Mouse (Mus musculus): Measurements from ENCODE around the gene Kirrel3. TPM values are rescaled to one million over a fixed set of nuclear protein-coding genes. Genes with fewer than 3 reads are reported as not detected.

The Kirrel3 gene
- polyA plus RNA-seq, 1 experiment from 2014 or later: 3.5 TPM

- Histone ChIP-seq H3K9me3 (no peaks in the 10 kb centered on the region), H3K4me2 (no peak overlapping the region), H3K4me3 (replicated peaks) (no peak overlapping the region), H3K4me1 (no peaks in the 10 kb centered on the region), H3K27ac (no peak overlapping the region), H3K27me3 (replicated peaks) (no peaks in the 10 kb centered on the region), H3K9ac (no peak overlapping the region), H3K36me3 (no peaks in the 10 kb centered on the region)
- 75% methylated on average over 3 of the region's 3 CpGs for WGBS
- ATAC-seq (ENCODE audit: insufficient read depth, low FRiP score, low read depth): no peak
Measured at GRCm38 (mm10) chr9:34920116-34920515, 434.4 kb downstream of the Kirrel3 start.

- no peaks in the 10 kb centered on the region for H3K36me3 ChIP-seq
- no peak overlapping the region for H3K4me2 ChIP-seq
- no peak for ATAC-seq (ENCODE audit: insufficient read depth, low FRiP score, low read depth)
- H3K4me3 ChIP-seq (replicated peaks): no peak overlapping the region
- no peaks in the 10 kb centered on the region for H3K27me3 ChIP-seq (replicated peaks)
- no peaks in the 10 kb centered on the region for H3K9me3 ChIP-seq
- no peak overlapping the region for H3K27ac ChIP-seq
- WGBS: 83% methylated on average over 1 of the region's 1 CpGs
- H3K9ac ChIP-seq: no peak overlapping the region
- no peaks in the 10 kb centered on the region for H3K4me1 ChIP-seq
Measured at GRCm38 (mm10) chr9:34921941-34922340, 436.2 kb downstream of the Kirrel3 start.

GRCm38 (mm10) chr9:34922716-34923115 lies 437.0 kb downstream of the Kirrel3 start:
- no peaks in the 10 kb centered on the region for H3K4me1 ChIP-seq
- no peak for ATAC-seq (ENCODE audit: insufficient read depth, low FRiP score, low read depth)
- WGBS: 71% methylated on average over 6 of the region's 6 CpGs
- H3K9ac ChIP-seq: no peak overlapping the region
- H3K4me3 ChIP-seq (replicated peaks): no peak overlapping the region
- H3K36me3 ChIP-seq: no peaks in the 10 kb centered on the region
- H3K9me3 ChIP-seq: no peaks in the 10 kb centered on the region
- H3K4me2 ChIP-seq: no peak overlapping the region
- H3K27me3 ChIP-seq (replicated peaks): no peaks in the 10 kb centered on the region
- H3K27ac ChIP-seq: no peak overlapping the region

- Histone ChIP-seq H3K27ac (no peak overlapping the region), H3K9ac (no peak overlapping the region), H3K4me1 (no peaks in the 10 kb centered on the region), H3K9me3 (no peaks in the 10 kb centered on the region), H3K36me3 (no peaks in the 10 kb centered on the region), H3K4me2 (no peak overlapping the region), H3K4me3 (replicated peaks) (no peak overlapping the region), H3K27me3 (replicated peaks) (no peaks in the 10 kb centered on the region)
- ATAC-seq (ENCODE audit: insufficient read depth, low FRiP score, low read depth): no peak
- WGBS: 75% methylated on average over 14 of the region's 14 CpGs
Measured at GRCm38 (mm10) chr9:34923134-34923931, 437.6 kb downstream of the Kirrel3 start.

DNA sequence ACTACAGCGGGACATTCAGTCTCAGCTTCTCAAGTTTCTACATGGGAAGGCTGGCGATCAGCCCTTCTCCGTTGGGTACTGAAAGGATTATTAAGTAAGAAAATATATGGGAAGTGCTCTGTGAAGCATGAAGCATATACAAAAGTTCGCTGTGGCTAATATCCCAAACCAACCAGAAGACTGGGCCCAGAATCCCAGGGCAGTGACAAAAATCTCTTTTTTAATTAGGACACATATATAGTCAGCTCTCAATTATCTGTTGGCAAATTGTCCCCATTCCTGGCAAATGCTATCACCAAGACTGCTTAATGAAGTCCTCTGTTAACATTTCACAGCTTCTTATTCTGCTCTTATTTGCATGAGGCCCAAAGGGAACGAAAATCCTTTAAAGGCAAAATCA lies 439.9 kb downstream of the Kirrel3 start:
- Histone ChIP-seq H3K27ac (no peak overlapping the region), H3K4me2 (no peak overlapping the region), H3K9ac (no peak overlapping the region), H3K27me3 (replicated peaks) (no peaks in the 10 kb centered on the region), H3K4me1 (no peaks in the 10 kb centered on the region), H3K9me3 (no peaks in the 10 kb centered on the region), H3K4me3 (replicated peaks) (no peak overlapping the region), H3K36me3 (no peaks in the 10 kb centered on the region)
- 79% methylated on average over 5 of the region's 5 CpGs for WGBS
- no peak for ATAC-seq (ENCODE audit: insufficient read depth, low FRiP score, low read depth)

DNA sequence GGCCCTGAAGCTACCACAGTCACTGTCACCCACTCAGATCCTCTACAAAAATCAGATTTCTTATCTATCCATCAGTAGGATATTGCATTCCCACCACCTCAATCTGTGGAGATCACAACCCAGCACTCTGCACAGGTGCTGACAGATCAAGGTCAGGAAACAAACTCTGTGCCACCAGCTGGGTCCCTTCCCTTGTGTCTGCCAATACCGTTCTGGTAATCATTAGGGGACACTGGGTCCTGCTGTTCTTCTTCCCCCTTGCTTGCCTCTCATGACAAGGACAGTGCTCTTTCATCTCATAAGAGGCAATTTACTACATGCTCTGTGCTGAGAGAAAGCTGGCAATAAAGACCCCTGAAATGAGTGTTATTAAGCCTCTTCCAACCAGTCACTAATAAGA lies 444.7 kb downstream of the Kirrel3 start:
- no peaks in the 10 kb centered on the region for H3K4me1 ChIP-seq
- WGBS: 61% methylated on average over 1 of the region's 1 CpGs

DNA sequence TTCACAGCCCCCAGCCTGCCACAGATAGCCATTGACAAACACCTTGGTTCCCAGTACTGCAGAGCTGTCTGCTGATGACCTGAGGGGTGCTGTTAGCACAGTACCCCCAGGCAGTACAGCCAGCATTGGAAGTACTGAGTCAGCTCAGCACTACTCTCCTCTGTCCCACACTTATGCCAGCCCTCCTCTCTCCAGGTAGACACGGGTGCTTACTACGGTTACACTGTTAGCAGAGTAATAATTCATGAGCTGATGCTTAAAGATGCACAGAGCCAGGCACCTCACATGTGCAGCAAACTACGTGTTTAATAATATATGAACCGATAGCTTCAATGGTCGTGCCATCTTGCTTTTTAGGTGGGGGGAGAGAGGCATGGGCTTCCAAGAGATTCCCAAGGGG lies 452.4 kb downstream of the Kirrel3 start:
- no peaks in the 10 kb centered on the region for H3K27me3 ChIP-seq (replicated peaks)
- no peak overlapping the region for H3K9ac ChIP-seq
- H3K4me2 ChIP-seq: no peak overlapping the region
- H3K27ac ChIP-seq: no peak overlapping the region
- H3K4me3 ChIP-seq (replicated peaks): no peak overlapping the region
- ATAC-seq (ENCODE audit: insufficient read depth, low FRiP score, low read depth): no peak
- H3K9me3 ChIP-seq: no peaks in the 10 kb centered on the region
- 87% methylated on average over 5 of the region's 5 CpGs for WGBS
- H3K36me3 ChIP-seq: no peaks in the 10 kb centered on the region
- no peaks in the 10 kb centered on the region for H3K4me1 ChIP-seq

More for the DNA sequence above, 444.7 kb downstream of the Kirrel3 start:
- Histone ChIP-seq H3K9me3 (no peaks in the 10 kb centered on the region), H3K4me3 (replicated peaks) (no peak overlapping the region), H3K27me3 (replicated peaks) (no peaks in the 10 kb centered on the region), H3K27ac (no peak overlapping the region), H3K4me2 (no peak overlapping the region), H3K9ac (no peak overlapping the region), H3K36me3 (no peaks in the 10 kb centered on the region)
- ATAC-seq (ENCODE audit: insufficient read depth, low FRiP score, low read depth): no peak

GRCm38 (mm10) chr9:34939621-34940020 lies 453.9 kb downstream of the Kirrel3 start:
- Histone ChIP-seq H3K9me3 (no peaks in the 10 kb centered on the region), H3K27ac (no peak overlapping the region), H3K4me1 (no peaks in the 10 kb centered on the region), H3K9ac (no peak overlapping the region), H3K36me3 (no peaks in the 10 kb centered on the region), H3K27me3 (replicated peaks) (no peaks in the 10 kb centered on the region), H3K4me2 (no peak overlapping the region), H3K4me3 (replicated peaks) (no peak overlapping the region)
- 91% methylated on average over 5 of the region's 5 CpGs for WGBS
- ATAC-seq (ENCODE audit: insufficient read depth, low FRiP score, low read depth): no peak

DNA sequence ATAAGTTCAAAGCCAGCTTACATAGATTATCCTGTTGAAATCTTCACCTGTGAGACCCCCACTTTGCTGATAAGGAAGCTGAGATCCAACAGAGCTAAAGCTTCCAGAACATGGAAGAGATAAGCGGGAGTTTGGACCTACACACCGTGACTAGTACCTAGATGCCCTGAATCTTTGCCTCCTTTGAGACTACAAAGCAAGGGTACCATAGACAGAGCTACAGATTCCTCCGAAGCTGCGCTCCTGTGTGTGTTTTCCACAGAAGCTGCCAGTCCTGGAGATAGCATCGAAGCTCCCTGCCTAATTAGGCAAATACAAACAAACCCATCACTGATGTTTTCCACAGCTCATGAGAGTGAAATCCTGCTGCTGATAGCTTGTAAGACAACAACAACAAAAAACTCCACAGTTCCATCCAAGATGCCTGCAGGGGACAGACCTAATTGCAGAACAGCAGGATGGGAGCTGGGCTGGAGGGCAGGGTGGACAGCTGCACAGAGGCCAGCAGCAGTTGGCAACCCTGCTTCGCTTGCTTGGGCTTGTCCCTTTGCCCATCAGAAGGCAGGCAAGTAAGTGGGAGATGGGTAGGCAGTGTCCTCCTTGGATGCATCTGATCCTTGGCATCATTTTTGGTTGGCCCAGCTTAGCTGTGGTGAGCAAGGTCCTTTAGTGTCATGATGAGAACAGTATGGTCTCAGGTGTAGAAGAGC lies 456.6 kb downstream of the Kirrel3 start:
- Histone ChIP-seq H3K9me3 (no peaks in the 10 kb centered on the region), H3K4me2 (no peak overlapping the region), H3K4me3 (replicated peaks) (no peak overlapping the region), H3K36me3 (no peaks in the 10 kb centered on the region), H3K4me1 (no peaks in the 10 kb centered on the region), H3K27me3 (replicated peaks) (no peaks in the 10 kb centered on the region), H3K9ac (no peak overlapping the region), H3K27ac (no peak overlapping the region)
- ATAC-seq (ENCODE audit: insufficient read depth, low FRiP score, low read depth): no peak
- 74% methylated on average over 6 of the region's 6 CpGs for WGBS

GRCm38 (mm10) chr9:34942996-34943395 lies 457.3 kb downstream of the Kirrel3 start:
- 53% methylated on average over 7 of the region's 7 CpGs for WGBS
- no peak overlapping the region for H3K27ac ChIP-seq
- H3K9me3 ChIP-seq: no peaks in the 10 kb centered on the region
- ATAC-seq (ENCODE audit: insufficient read depth, low FRiP score, low read depth): no peak
- H3K27me3 ChIP-seq (replicated peaks): no peaks in the 10 kb centered on the region
- no peak overlapping the region for H3K4me2 ChIP-seq
- H3K4me3 ChIP-seq (replicated peaks): no peak overlapping the region
- H3K4me1 ChIP-seq: no peaks in the 10 kb centered on the region
- H3K9ac ChIP-seq: no peak overlapping the region
- no peaks in the 10 kb centered on the region for H3K36me3 ChIP-seq

GRCm38 (mm10) chr9:34945301-34945700 lies 459.6 kb downstream of the Kirrel3 start:
- ATAC-seq (ENCODE audit: insufficient read depth, low FRiP score, low read depth): no peak
- Histone ChIP-seq H3K9me3 (no peaks in the 10 kb centered on the region), H3K27ac (no peak overlapping the region), H3K4me2 (no peak overlapping the region), H3K4me3 (replicated peaks) (no peak overlapping the region), H3K36me3 (no peaks in the 10 kb centered on the region), H3K9ac (no peak overlapping the region), H3K27me3 (replicated peaks) (no peaks in the 10 kb centered on the region), H3K4me1 (no peaks in the 10 kb centered on the region)
- WGBS: 65% methylated on average over 9 of the region's 9 CpGs

DNA sequence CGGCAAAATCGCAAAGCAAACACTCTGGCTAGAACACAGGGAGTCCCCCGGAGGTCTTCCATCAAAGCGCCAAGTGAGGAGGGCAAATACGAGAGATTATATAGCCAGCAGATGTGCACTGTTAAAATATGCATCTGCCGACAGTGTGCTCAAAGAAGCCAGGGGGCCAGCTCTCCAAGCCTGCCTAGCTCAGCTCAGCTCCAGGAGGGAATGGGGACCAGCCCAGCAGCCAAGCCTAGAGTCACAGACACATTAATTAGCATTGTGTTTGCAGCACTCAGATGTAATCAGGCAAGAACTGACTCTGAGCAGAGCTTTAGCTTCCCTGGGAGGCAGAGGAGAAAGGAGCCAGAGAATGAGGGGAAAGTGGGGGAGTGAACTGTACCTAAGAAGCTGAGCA lies 461.6 kb downstream of the Kirrel3 start:
- Histone ChIP-seq H3K4me3 (replicated peaks) (no peak overlapping the region), H3K4me1 (no peaks in the 10 kb centered on the region), H3K27me3 (replicated peaks) (no peaks in the 10 kb centered on the region), H3K9me3 (no peaks in the 10 kb centered on the region), H3K4me2 (no peak overlapping the region), H3K9ac (no peak overlapping the region), H3K27ac (no peak overlapping the region), H3K36me3 (no peaks in the 10 kb centered on the region)
- 20% methylated on average over 6 of the region's 6 CpGs for WGBS
- no peak for ATAC-seq (ENCODE audit: insufficient read depth, low FRiP score, low read depth)

Measured in stomach, embryonic 15.5 days (tissue).